Mouse (Mus musculus) kidney, adult 2 months (tissue): ENCODE measurements around the gene Dscam.

ENCODE experiments used
- CTCF ChIP-seq: fragments of 200-500 bp; conservative IDR thresholded peaks from 2 replicates; pipeline ENCODE4 v1.5.1; 2011; ENCODE audit warnings: low read depth, mild to moderate bottlenecking, control low read depth, low read length, moderate library complexity, mixed read lengths; ENCODE audit not compliant: insufficient read depth, insufficient read length
- POLR2A ChIP-seq: fragments of 200-500 bp; IDR thresholded peaks from one replicate; pipeline ENCODE4 v1.6.1; 2011; ENCODE audit warnings: low read depth, low read length, control low read depth

GRCm38 (mm10) chr16:96754971-96755504, 415.5 kb downstream of the Dscam start:
- TF ChIP-seq CTCF = no peak
- TF ChIP-seq POLR2A = no peak
